8 mouse cellular contexts compared by ENCODE assay signal in genomic region chr10:13965316-13965973, GRCm38 (mm10). TPM values are rescaled to one million over a fixed set of nuclear protein-coding genes. Genes with fewer than 3 reads are reported as not detected.
A peak's percentile ranks its signal among the peaks of the same experiment; 100 is the strongest.
DNase-seq lines count a peak whose midpoint lies in the region; ATAC-seq and TF ChIP-seq lines count a peak whose summit lies in the region.

No protein-coding gene starts in this region.

- peak; percentile 92 to 95 for DNase-seq in cerebellum, adult 18-20 months
- DNase-seq in layer of hippocampus, adult 9-10 months (ENCODE audit: low spot score), result peak; percentile 67
- peak; percentile 92 for DNase-seq in lung, embryonic 14.5 days

- H3K27ac ChIP-seq in lung, embryonic 14.5 days (ENCODE audit: low read depth), result peak overlapping the region; percentile 97
- peak overlapping the region; percentile 99 for H3K27ac ChIP-seq in neural tube, embryonic 15.5 days (replicated peaks)
- H3K27ac ChIP-seq in testis, adult 2 months (ENCODE audit: control insufficient read depth, insufficient read depth, low read depth, low read length), result peak overlapping the region; percentile 12

- peak overlapping the region; percentile 99 for H3K4me2 ChIP-seq in lung, embryonic 14.5 days
- peak overlapping the region; percentile 98 for H3K4me2 ChIP-seq in neural tube, embryonic 15.5 days

- peak; percentile 48 for ATAC-seq in frontal cortex, adult (ENCODE audit: low TSS enrichment)
- peak; percentile 22 to 43 for ATAC-seq in hematopoietic stem cell, adult 5-6 weeks (replicated peaks in 1 of 2; ENCODE audit: insufficient read depth in 1 of 2, low FRiP score in 2 of 2, low TSS enrichment in 1 of 2, low read depth in 1 of 2, poor library complexity in 2 of 2, severe bottlenecking in 2 of 2)
- ATAC-seq in lung, embryonic 14.5 days (ENCODE audit: insufficient read depth), result peak; percentile 84
- peak; percentile 75 for ATAC-seq in neural tube, embryonic 15.5 days (ENCODE audit: low FRiP score)

- H3K4me1 ChIP-seq in E14TG2a.4 (replicated peaks; ENCODE audit: low read depth, low read length), result peaks cover 14% of the 10 kb centered on the region
- H3K4me1 ChIP-seq in lung, embryonic 14.5 days (ENCODE audit: insufficient read depth), result peaks cover 3% of the 10 kb centered on the region
- peaks cover 13% of the 10 kb centered on the region for H3K4me1 ChIP-seq in neural tube, embryonic 15.5 days
- H3K4me1 ChIP-seq in testis, adult 2 months (ENCODE audit: control insufficient read depth, insufficient read depth, low read length), result peaks cover 17% of the 10 kb centered on the region

- WGBS in lung, embryonic 14.5 days, result under 1% methylated on average over 53 of the region's 54 CpGs
- 0% methylated on average over 47 of the region's 54 CpGs for WGBS in neural tube, embryonic 15.5 days

- TF ChIP-seq CTCF in E14TG2a.4 (conservative IDR thresholded peaks at IDR 0.05; ENCODE audit: low read length), result no peak
- TF ChIP-seq CTCF in lung, embryonic 14.5 days (IDR thresholded peaks at IDR 0.05; ENCODE audit: low read depth), result no peak
- no peak for TF ChIP-seq CTCF in testis, adult 2 months (IDR thresholded peaks at IDR 0.05; ENCODE audit: control insufficient read depth, insufficient read depth, insufficient replicate concordance, low read depth, low read length)

- no peaks in the 10 kb centered on the region for H3K36me3 ChIP-seq in E14TG2a.4 (ENCODE audit: insufficient read depth, low read length)
- H3K36me3 ChIP-seq in lung, embryonic 14.5 days (ENCODE audit: insufficient read depth), result no peaks in the 10 kb centered on the region
- no peaks in the 10 kb centered on the region for H3K36me3 ChIP-seq in neural tube, embryonic 15.5 days
- no peaks in the 10 kb centered on the region for H3K36me3 ChIP-seq in testis, adult 2 months (ENCODE audit: control insufficient read depth, insufficient read depth, low read length)

- TF ChIP-seq POLR2A in testis, adult 2 months (IDR thresholded peaks at IDR 0.05; ENCODE audit: control insufficient read depth, low read depth, low read length), result 0 out of 2 replicates have a peak, but pooled peaks have one; percentile 37

- H3K9me3 ChIP-seq in E14TG2a.4 (ENCODE audit: low read length), result no peaks in the 10 kb centered on the region
- H3K9me3 ChIP-seq in lung, embryonic 14.5 days (ENCODE audit: low read depth, low read length), result no peaks in the 10 kb centered on the region
- H3K9me3 ChIP-seq in neural tube, embryonic 15.5 days (replicated peaks), result no peaks in the 10 kb centered on the region

- peaks cover 44% of the 10 kb centered on the region for H3K27me3 ChIP-seq in E14TG2a.4 (ENCODE audit: insufficient read depth, low read length)
- no peaks in the 10 kb centered on the region for H3K27me3 ChIP-seq in lung, embryonic 14.5 days (ENCODE audit: insufficient read depth, low read length)
- H3K27me3 ChIP-seq in neural tube, embryonic 15.5 days (replicated peaks), result peaks cover 2% of the 10 kb centered on the region; the same call in 1 of the 2 replicates
- no peaks in the 10 kb centered on the region for H3K27me3 ChIP-seq in testis, adult 2 months (ENCODE audit: control insufficient read depth, insufficient read depth, low read length)

- H3K9ac ChIP-seq in lung, embryonic 14.5 days, result peak overlapping the region; percentile 77
- H3K9ac ChIP-seq in neural tube, embryonic 15.5 days (replicated peaks), result peak overlapping the region; percentile 97

- peak overlapping the region; percentile 88 for H3K4me3 ChIP-seq in E14TG2a.4 (replicated peaks; ENCODE audit: low read length)
- H3K4me3 ChIP-seq in lung, embryonic 14.5 days (ENCODE audit: low read depth, low read length), result peak overlapping the region; percentile 75
- H3K4me3 ChIP-seq in neural tube, embryonic 15.5 days (replicated peaks), result peak overlapping the region; percentile 84
- H3K4me3 ChIP-seq in testis, adult 2 months (ENCODE audit: control insufficient read depth, low read depth, low read length), result peak overlapping the region; percentile 41

RNA-seq across cellular contexts. Expression of gene Hivep2, which starts 0.4 kb away (rescaled TPM):
- total RNA-seq in hematopoietic stem cell, adult 5-6 weeks (2017), result 6.6 and 7.4 TPM in 2 replicates
- 5.1 and 5.3 TPM in 2 replicates for polyA plus RNA-seq in lung, embryonic 14.5 days (2014; fragmentation: Nextera tagmentation; extraction: Ambion mirVana)
- 10.4 and 11.7 TPM in 2 replicates for polyA plus RNA-seq in neural tube, embryonic 15.5 days (2015; fragmentation: Nextera tagmentation; extraction: Ambion mirVana)
- polyA plus RNA-seq in testis, adult 2 months (2012; rRNA removed), result 0.88 and 1.1 TPM in 2 replicates

Comparison
In these comparisons a context has a peak if more than half of its experiments do, and no peak if none do; other contexts are left out.
1. Peak in every context shown above with its lines: DNase-seq, ATAC-seq, H3K4me3 ChIP-seq and H3K27ac ChIP-seq.
2. ATAC-seq: peak in every context shown above with its lines; median percentile 84 in lung, embryonic 14.5 days; 75 in neural tube, embryonic 15.5 days; 48 in frontal cortex, adult; 32 in hematopoietic stem cell, adult 5-6 weeks.
3. H3K27ac ChIP-seq: peak in every context shown above with its lines; median percentile 99 in neural tube, embryonic 15.5 days; 97 in lung, embryonic 14.5 days; 12 in testis, adult 2 months.